Mouse (Mus musculus) cerebellum, adult 8-10 months (tissue): ENCODE results near the gene Srbd1.

ENCODE experiments used
- DNase-seq: peaks from one replicate; pipeline ENCODE4 v3.0.0; 2022

Gene Srbd1

GRCm38 (mm10) chr17:86030016-86030415, 115.0 kb downstream of the Srbd1 start:
- DNase-seq: no peak

GRCm38 (mm10) chr17:86029175-86029574, 115.8 kb downstream of the Srbd1 start:
- DNase-seq: no peak

GRCm38 (mm10) chr17:86027577-86028199, 117.3 kb downstream of the Srbd1 start:
- no peak for DNase-seq

GRCm38 (mm10) chr17:86024589-86024988, 120.4 kb downstream of the Srbd1 start:
- DNase-seq: no peak

DNA sequence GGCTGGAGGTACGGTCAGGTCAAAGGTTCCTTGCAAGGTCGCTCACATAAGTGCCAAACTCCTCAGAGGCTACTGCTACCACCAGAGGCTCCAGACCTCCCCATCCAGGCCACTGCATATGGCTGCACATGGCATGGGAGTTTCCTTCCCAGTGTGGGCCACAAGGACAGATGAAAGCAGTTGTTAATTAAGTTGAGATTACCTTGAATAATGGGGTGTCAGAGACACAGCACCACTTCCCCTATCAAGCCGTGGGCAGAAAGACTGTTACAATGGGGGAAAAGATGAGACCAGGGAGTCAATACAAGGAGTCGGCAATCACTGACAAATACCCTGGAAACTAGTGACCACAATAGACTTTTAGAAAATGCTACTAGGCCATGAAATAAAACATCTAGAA, 122.6 kb downstream of the Srbd1 start:
- DNase-seq: no peak

DNA sequence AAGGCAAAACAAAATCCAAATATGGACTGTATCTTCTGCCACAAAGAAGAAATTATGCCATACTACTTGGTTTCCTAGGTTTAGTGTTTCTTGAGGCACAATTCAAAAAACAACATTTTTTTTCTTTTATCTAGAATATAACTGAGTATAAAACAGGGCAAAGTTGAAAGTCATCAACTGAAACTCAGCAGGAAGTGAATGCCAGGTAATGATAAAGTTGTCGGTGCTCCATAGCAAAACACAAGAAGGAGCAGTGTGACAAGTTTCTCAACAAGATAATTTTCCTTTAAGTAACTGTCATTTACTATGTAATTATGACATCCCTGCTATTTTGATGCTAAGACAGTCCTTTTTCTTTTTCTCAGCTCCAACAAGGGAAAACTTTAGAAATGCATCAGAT, 123.2 kb downstream of the Srbd1 start:
- DNase-seq: no peak

- DNase-seq: no peak
Measured at GRCm38 (mm10) chr17:86021231-86021630, 123.7 kb downstream of the Srbd1 start.

GRCm38 (mm10) chr17:86019793-86020192, 125.2 kb downstream of the Srbd1 start:
- no peak for DNase-seq

DNA sequence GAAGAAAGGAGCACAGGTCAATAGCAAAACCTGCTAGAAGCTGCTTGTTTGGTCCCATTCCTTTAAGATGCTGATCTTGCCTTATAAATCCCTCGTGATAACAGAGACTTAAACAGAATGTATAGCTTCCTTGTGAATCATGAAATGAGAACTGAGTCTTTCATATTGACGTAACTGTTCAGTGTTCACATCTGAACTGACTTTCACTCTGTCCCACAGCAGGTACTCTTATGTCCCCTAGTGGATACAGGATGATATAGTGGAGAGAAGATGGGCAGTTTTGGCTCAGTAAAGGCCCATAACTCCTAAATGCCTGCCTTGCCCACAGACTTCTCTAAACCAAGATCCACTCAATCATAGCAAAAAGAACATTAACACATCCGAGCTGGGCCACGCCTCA, 130.7 kb downstream of the Srbd1 start:
- DNase-seq: no peak

DNA sequence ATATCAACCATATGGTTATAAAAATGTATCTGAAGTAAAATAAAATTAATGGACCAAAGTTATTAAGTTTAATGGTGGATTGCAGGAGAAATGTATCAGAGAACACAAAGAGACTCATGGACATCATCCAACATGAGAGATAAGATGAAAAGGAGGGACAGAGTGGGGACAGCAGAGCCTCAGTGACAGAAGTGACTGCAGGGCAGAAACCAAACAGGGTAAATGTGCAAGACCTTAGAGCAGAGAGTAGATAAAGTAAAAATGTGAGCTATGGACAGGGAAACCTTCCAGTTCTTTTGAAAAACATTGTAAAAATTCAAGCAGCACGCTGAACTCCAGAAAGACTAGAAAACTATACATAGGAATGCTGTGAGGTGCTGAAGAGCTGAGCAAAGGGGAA, 132.4 kb downstream of the Srbd1 start:
- no peak for DNase-seq

DNA sequence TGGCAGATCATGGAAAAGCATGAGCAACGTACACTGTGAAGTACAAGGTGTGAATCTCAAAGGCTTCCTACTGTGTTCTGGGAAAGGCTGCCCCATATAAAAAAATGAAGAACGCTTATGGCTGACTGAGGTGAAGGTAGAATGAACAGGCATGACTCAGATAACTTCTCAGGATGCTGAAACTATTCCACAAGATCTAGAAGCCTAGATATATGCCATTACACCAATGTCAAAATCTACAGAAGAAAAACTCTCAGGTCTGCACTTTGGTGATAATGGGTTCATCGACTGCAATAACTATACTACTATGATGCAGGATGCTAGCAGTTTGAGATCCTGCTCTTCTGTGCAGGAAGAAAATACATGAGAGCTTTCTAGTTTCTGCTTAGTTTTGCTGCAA, 133.1 kb downstream of the Srbd1 start:
- DNase-seq: no peak

DNA sequence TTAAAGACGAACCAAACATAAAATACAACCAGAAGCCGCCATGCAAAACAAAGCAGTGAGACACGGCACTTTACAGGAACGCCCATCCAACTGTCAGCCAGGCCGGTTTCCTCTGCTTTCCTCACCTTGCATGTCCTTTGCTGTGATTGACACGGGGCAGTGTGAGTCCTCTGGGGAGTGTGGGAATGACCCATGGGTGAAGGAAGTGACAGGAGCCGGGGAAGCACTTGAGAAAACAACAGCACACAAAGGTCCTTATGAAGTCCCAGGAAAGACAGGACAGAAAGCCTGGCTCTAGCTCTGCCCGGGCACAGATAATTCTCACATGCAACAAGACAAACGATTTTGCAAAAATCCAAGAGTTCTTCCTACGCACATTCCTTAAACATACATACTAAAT, 136.6 kb downstream of the Srbd1 start:
- DNase-seq: no peak

GRCm38 (mm10) chr17:86002113-86002512, 142.9 kb downstream of the Srbd1 start:
- no peak for DNase-seq

DNA sequence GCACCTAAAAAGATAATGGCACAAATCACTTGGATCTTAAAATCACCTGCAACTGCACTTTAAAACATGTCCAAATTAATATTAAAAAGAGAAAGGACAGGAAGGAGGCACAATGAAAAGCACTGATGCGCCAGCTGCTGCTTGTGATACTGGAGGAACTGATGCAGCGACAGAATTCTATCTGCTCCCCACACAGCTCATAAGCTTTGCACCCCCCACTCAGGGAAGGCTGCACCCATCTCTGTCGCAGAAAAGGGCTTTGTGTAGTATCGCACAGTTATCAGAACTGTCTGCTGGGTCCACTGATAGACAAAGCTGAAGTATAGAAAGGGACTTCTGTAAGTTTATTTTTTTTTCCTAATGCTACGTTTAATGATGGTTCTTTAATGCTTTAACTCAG, 143.3 kb downstream of the Srbd1 start:
- no peak for DNase-seq

- DNase-seq: peak; percentile 16
Measured at GRCm38 (mm10) chr17:85995727-85996126, 149.2 kb downstream of the Srbd1 start.

GRCm38 (mm10) chr17:85995086-85995485, 149.9 kb downstream of the Srbd1 start:
- DNase-seq: no peak

DNA sequence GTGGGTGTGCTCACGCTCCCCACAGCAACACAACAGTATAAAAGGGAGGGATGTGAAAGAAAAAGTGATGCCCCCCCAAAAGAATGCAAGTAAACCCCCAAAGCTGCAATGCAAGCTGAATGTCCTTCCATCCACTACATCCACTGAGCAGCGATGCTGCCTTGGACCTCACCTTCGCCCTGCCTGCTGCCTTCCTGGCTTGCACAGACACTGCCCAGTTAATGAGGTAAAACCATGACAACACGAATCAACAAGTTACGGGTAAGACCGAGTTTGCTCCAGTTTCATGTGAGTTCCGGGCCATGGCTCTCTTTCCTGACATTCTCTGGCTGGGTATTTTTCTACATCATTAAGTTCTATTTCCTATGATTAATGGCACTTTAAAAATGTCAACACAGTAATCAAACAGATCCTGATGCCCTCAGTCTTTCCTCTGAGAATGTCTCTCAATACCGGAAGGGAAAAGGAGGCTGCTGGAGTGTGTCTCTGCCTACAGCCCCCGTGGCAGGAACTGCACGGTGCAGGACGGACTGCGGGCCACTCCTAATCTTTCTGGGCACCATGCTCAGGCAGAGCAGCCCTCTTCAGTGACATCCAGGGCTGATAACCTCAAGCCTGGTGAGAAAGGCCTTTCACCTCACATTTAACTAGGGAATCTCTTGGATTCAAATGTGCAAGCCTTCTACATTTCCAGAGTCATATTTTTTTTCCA, 155.8 kb downstream of the Srbd1 start:
- DNase-seq: no peak

DNA sequence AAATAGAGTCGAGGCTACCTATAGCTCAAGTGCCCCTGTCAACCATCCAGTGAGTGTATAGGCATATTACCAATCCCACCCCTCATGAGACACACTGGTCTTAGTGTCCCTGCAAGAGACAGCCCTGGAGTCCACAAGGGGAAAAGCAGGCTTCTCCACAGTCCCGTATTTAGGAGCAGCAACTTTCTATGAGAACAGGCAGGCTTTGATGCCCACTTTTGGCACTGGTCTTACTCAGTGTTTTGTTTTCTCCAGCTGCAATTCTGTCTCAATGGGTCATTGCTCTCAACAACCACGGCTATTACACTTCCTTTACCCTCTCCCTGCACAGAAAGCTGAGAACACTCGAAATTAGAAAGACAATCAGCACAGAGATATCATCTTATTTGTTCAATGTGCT, 157.4 kb downstream of the Srbd1 start:
- DNase-seq: no peak

DNA sequence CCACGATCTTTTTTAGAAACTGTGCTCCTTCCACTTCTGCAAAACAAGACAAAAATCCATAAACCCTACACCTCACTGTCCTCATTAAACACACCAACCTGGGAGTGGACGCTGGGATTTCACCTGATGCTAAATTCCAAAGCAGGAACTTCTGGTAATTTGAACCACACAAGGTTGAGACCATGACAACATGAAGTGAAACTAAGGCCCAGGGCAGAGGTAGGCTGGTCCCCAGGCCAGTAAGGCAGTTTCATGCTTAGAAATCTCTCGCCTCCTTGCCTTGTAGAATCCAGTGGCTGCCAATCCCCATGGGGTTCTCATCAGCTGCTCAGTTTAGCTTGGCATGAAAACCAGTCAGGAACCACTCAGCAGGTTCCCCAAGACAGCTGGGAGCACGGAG, 158.4 kb downstream of the Srbd1 start:
- DNase-seq: no peak

DNA sequence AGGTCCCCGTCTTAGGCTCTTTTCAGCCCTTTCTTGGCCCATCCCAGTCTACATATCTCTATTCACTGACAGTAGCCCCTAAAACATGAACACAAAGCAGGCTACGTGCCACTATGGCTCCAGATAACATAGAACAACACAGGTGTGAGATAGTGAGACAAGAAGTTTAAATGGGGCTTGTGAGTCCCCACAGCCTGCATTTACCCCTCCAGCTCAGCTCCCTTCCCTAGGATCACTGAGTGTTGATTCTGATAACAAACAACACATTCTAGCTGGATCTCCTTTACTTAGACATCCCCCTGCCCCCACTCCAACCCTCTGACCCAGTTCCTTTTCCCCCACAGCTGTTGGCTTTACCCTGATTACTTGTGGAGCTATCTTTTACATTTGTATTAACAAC, 158.8 kb downstream of the Srbd1 start:
- DNase-seq: no peak

DNA sequence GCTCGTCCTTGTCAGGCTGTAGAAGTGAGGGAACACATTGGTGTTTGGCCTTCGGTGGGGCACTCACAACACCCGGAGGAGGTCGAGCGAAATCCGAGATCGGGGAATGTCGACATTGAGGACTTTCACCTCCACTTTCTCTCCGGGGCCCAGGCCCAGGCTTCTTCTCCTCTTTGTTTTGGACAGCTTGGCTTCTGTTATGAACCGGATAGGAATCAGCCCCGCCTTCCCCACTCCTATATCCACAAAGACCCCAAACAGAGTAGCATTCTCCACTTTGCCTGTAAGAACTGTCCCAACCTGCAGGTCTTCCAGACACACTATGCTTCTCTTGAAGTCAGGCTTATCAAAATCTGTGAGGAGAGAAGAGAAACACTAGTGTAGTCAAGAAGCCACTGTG, 159.8 kb downstream of the Srbd1 start:
- no peak for DNase-seq

DNA sequence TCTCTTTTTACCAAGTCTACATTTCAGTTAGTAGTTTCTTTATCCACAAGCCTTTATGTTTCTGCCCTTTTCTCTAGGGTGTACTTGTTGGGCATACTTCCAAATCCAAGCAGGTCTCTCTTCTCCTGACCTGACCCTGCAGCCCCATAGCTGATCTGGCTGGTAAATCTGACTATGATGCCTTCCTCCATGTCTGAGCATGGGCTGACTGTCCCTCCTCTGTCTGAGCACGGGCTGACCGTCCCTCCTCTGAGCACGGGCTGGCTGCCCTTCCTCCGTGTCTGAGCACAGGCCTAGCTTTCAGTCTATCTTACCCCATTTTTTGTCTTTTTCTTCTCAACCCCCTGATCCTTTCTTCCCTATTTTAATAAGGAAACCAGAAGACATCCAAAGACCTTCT, 162.7 kb downstream of the Srbd1 start:
- no peak for DNase-seq

DNA sequence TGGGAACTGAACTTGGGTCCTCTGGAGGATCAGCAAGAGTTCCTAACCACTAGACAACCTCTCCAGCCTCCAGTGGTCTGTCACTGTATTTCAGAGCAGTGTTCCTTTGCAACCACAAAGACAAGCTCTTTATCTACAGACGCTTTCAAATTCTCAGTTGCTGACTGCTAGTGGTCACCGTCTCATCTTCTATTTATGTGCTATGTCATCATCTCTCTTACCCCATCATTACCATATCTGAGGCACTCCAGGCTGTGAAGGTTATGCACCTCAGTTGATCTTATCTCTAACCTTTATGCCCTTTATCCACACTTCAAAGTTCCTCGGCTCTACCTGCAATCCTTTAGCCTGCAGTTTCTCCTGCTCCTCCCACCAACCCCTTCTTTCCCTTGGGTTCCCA, 163.1 kb downstream of the Srbd1 start:
- DNase-seq: no peak

DNA sequence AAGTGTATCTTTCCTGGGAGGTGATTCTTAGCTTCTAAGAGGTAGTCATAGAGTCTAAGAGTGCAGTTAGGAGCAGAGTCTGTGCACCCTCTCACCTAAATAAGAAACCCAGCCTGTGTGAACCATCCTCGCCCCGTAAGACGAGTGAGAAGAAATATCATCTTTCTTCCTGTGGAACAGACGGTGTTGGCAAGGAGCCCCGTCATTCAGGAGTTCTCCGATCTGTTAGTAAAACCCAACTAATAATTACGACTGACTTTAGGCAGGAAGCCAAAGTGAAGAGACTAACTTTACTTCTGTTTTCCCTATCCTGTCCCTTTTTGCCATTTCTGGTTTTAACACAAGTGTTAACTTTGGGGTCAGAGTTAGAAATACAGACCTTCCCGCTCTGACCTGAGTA, 166.1 kb downstream of the Srbd1 start:
- no peak for DNase-seq

- no peak for DNase-seq
Measured at GRCm38 (mm10) chr17:85975077-85975476, 169.9 kb downstream of the Srbd1 start.
